Mouse (Mus musculus) lung, adult 2 months (tissue): ENCODE data around the gene Trdmt1. TPM values are rescaled to one million over a fixed set of nuclear protein-coding genes. Genes with fewer than 3 reads are reported as not detected.
A peak's percentile ranks its signal among the peaks of the same experiment; 100 is the strongest.

Experiments
- DNase-seq: peaks from one replicate; pipeline ENCODE4 v3.0.0; 2022
- H3K4me1 ChIP-seq: fragments of 200-500 bp; 2 replicates; pipeline ENCODE4 v1.6.1; 2011; ENCODE audit warnings: low read length; ENCODE audit not compliant: control insufficient read depth, insufficient read depth
- H3K4me3 ChIP-seq: fragments of 200-500 bp; replicated peaks from 2 replicates; pipeline ENCODE3; 2011; ENCODE audit warnings: low read depth, mild to moderate bottlenecking, control low read depth, low read length; ENCODE audit errors: extremely low read depth
- CTCF ChIP-seq: fragments of 200-500 bp; IDR thresholded peaks from 2 replicates; pipeline ENCODE4 v1.5.1; 2011; ENCODE audit warnings: mild to moderate bottlenecking, low read length, control low read depth; ENCODE audit not compliant: insufficient read depth
- POLR2A ChIP-seq: fragments of 200-500 bp; IDR thresholded peaks from 2 replicates; pipeline ENCODE4 v1.6.1; 2011; ENCODE audit warnings: low read depth, mild to moderate bottlenecking, control low read depth, low read length, borderline replicate concordance; ENCODE audit errors: extremely low read depth
- WGBS: fragments of 180-500 bp; shearing (Covaris S2); methylation state at CpG from one replicate; pipeline ENCODE4 v1.1.7; 2018; 5-methylcytosine and 5-hydroxymethylcytosine counted together
- polyA plus RNA-seq: library from polyadenylated mRNA; depleted of rRNA; stranded (reverse); fragments of >200 nt; gene quantifications from 2 replicates; pipeline ENCODE4 v1.2.3, GENCODE M21; 2012

Gene Trdmt1
- polyA plus RNA-seq, 1 experiment: 4.2 TPM

DNA sequence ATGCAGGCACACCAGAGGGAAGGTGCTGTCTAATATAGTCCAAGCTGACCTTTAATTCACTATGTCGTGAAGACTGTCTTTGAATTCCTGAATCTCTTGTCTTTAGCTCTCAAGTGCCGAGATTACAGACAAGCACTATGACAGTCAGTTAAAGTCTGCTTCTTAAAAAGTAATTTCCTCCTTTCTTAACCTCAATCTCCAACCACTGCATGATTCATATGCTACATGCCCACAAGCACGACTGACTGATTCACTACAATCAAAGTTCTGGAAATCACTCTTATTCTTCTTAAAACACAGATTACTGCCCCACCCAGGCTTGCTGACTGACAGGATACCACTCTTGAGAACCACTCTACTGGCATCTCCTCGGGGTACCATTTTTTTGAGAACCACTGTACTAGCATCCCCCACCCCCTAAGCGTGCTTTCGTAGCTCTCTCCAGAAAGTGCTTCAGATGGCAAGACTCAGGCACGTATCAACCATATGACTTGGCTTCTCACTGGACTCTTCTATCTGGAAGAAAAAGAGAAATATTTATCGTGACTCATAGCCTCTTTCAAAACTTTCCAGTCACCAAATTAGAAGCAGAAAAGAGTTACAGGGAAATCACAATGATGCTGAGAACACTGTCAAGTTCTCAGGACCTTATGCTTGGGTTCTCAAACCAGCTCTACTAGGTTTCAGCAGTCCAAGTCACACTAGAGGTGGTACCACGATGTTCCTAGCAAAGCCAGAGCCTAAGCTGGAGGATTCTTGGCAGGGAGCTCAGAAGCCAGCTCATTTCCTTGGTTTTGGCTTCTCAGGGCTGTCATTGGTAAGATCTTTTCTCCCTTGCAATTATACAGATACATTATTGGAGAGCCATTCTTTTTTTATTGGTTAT lies 12.9 kb upstream of the Trdmt1 start:
- no peak for DNase-seq
- Histone ChIP-seq H3K4me3 (no peak overlapping the region), H3K4me1 (peaks cover 2% of the 10 kb centered on the region)
- no peak for TF ChIP-seq POLR2A
- TF ChIP-seq CTCF: no peak
- WGBS: 51% methylated on average over 9 of the region's 9 CpGs

DNA sequence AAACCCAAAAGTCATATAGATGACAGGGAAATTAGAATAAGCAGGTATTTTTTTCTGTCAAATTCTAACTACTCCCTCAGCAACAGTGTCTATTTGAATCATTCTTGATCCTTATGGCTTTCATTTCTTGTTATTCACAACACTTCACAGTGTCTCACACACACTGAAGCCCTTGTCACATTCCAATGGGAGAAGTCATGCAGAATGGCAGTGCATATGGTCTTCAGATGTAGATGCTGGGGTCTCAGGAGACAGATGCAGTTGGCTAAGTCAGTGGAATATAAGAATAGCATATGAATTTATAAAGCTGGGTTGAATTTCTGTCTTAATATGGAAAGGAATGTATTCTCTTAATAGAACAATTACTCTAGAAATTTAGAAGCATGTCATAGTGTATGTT lies 11.8 kb upstream of the Trdmt1 start:
- no peak for TF ChIP-seq CTCF
- no peak for TF ChIP-seq POLR2A
- H3K4me1 ChIP-seq: peaks cover 2% of the 10 kb centered on the region
- no peak overlapping the region for H3K4me3 ChIP-seq
- no peak for DNase-seq

DNA sequence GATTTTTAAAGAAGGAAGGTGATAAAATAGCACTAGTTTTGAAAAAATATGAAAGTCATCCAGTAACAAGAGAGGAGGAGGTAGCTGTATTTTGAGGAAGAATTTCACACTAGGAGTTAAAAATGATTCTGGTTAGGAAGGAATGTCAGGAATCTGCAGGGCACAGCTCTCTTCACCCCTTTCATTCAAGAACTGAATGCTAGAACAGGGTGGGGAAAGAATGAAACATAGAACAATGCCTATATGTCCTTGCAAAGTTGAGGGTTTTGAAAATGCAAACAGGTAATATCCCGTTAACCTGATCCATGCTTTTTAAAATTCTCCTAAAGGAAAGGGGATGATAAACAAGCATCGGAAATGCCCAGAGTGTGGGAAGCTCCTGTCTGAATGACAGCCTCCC lies 9.5 kb upstream of the Trdmt1 start:
- Histone ChIP-seq H3K4me3 (no peak overlapping the region), H3K4me1 (peaks cover 2% of the 10 kb centered on the region)
- TF ChIP-seq CTCF (no peak), POLR2A (no peak)
- 39% methylated on average over 2 of the region's 2 CpGs for WGBS
- DNase-seq: no peak

DNA sequence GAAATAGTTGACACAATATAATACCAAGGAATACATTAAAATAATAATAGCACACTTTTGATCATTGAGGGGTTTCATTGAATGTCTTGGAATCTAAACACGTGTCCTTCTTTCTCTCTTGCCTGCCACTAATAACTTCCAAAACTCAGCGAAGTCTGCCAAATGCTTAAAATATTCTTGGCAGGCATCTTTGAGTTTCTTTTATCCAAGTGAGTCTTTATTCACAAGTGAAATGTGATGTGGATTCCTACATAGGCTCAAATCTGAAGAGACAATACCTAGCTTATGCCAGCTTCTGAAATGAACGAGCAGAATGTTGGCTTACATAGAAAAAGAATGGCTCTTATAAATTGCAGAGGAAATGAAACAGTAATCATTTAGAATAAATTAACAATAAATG lies 4.3 kb upstream of the Trdmt1 start:
- Histone ChIP-seq H3K4me3 (no peak overlapping the region), H3K4me1 (peaks cover 4% of the 10 kb centered on the region)
- WGBS: 57% methylated on average over 3 of the region's 3 CpGs
- TF ChIP-seq CTCF (no peak), POLR2A (no peak)
- no peak for DNase-seq

DNA sequence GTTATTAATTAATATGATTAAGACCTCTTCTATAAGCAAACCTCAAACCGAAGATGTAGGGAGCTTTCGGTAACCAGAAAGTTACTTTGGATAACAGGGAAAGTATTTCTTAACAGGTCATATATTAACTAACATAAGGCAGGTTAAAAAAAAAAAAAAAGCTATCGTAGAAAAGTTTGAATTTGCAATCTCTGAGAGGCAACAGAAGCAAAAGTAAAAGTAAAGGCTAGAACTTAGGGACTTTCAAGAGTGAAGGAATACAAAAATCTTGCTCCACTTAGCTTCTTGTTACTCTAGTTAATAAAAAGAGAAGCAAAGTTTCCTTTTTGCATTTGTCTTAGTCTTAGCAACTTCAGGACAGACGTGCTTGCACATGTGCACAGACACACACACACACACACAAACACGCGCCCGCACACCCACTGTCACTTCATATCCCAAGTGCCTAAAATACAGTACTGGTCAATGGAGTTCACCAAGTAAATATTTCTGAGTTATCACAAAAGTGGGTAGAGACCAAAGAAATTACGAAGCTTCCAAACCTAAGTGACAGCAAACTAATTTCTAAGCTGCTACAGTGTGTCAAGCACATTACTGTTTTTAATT lies 846 bp downstream of the Trdmt1 start:
- no peak for DNase-seq
- Histone ChIP-seq H3K4me3 (peak overlapping the region; percentile 94), H3K4me1 (peaks cover 6% of the 10 kb centered on the region)
- TF ChIP-seq POLR2A: no peak
- TF ChIP-seq CTCF: no peak
- 6% methylated on average over 8 of the region's 8 CpGs for WGBS

DNA sequence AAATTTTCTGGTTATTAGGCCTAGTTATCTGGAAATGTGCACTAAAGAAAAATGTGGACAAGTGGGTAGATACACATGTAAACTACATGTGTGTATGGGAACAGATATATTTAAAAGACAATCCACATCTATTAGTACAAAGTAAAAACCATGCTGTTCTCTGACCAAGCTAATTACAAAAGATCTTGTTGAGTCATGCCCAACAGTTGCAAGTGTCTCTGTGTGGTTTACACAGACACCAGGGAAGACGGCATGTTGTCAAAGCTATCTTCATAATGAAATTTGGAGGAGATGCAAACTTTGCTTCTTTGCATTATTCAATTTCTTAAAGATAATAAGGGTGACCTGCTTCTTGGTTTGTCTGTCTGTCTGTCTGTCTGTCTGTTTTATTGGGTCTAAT lies 4.6 kb downstream of the Trdmt1 start:
- DNase-seq: no peak
- Histone ChIP-seq H3K4me3 (no peak overlapping the region), H3K4me1 (peaks cover 7% of the 10 kb centered on the region)
- TF ChIP-seq CTCF: no peak
- TF ChIP-seq POLR2A: no peak
- 78% methylated on average over 1 of the region's 1 CpGs for WGBS

DNA sequence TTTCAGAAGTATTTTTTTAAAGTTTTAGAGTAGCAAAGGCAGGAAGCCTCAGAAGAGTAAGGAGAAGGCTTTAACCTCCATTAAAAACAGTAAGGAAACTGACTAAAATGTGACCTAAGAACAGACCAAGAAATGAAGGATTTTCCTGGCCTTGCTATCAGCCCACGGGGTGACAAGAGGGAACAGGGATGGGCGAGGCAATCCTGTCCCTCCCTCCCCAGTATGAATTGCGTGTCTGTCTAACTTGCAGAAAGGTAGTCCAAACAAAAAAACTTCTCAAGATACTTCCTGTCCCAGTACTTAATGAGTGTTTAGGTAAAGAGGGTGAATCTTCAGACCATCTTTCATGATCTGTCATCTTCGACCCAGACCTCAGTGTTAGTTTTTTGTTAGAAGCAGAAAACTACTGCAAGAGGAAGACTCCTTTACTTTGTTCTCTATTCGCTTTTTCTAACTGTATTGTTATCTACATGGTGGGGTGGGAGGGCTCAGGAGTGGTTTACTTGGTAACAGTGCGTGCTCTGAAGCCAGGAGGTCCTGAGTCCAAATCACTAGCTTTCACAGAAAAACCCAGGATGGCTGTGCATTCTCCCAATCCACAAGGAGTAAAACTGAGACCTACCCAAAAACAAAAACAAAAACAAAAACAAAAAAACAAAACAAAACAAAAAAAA lies 5.6 kb downstream of the Trdmt1 start:
- WGBS: 57% methylated on average over 6 of the region's 6 CpGs
- no peak overlapping the region for H3K4me3 ChIP-seq
- H3K4me1 ChIP-seq: peaks cover 4% of the 10 kb centered on the region
- TF ChIP-seq POLR2A: no peak
- no peak for TF ChIP-seq CTCF
- DNase-seq: no peak

DNA sequence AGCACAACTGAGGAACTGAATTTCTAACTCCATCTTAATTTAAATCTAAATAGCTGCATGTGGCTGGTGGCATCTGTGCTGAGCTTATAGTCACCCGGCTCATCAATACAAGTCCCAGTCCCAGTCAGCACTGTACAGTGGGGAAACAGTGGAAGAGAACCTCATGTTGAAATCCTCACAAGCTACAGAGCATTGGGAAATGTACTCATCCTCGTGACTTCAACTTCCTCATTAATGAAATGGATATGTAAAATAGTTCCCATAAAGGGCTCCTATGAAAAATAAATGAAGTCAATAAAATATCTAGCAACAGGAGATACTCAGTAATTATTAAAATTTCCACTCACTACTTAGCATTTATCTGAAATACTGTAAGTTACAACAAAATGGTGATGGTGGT lies 6.2 kb downstream of the Trdmt1 start:
- no peak overlapping the region for H3K4me3 ChIP-seq
- peaks cover 4% of the 10 kb centered on the region for H3K4me1 ChIP-seq
- 87% methylated on average over 2 of the region's 2 CpGs for WGBS
- no peak for TF ChIP-seq POLR2A
- no peak for DNase-seq

DNA sequence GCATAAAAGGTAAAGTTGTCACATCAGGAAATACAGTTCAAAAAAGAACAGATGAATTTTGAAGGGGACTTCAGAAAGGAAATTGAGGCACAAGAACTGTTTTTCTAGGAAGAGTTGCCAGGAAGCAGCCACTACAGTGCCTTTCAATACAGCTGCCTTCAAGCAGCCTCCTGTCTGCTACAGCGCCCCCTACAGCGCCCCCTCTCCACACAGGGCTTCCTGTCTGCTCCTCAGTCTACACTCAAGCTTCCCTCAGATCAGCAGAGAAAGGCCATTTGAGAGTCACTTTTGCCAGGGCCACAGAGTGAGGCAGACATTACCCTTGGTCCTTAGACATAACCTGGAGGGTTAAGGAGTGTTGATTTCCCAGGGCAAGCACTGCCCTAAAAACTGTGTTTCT lies 6.7 kb downstream of the Trdmt1 start:
- 30% methylated on average over 2 of the region's 2 CpGs for WGBS
- no peak overlapping the region for H3K4me3 ChIP-seq
- peaks cover 2% of the 10 kb centered on the region; the same call in 1 of the 2 replicates for H3K4me1 ChIP-seq
- TF ChIP-seq POLR2A (no peak), CTCF (peak; percentile 39)
- no peak for DNase-seq

DNA sequence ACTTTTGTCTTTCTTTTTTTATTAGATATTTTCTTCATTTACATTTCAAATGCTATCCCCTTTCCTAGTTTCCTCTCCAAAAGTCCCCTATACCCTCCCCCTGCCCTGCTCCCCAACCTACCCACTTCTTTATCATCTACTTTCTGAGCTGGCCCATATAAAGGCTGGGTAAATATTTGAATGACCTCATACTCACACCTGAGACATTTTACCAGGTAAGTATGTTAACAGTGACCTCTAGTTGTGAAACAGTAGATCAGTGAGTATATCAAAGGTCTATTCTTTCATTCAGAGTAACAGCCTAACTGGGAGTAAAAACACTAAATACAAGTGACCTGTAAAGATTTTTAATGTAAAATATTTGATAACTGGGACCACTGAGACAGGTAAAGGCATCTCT lies 7.7 kb downstream of the Trdmt1 start:
- Histone ChIP-seq H3K4me1 (peaks cover 2% of the 10 kb centered on the region; the same call in 1 of the 2 replicates), H3K4me3 (no peak overlapping the region)
- DNase-seq: no peak
- no peak for TF ChIP-seq POLR2A
- TF ChIP-seq CTCF: 0 out of 2 replicates have a peak, but pooled peaks have one; percentile 26
